Mouse (Mus musculus): ENCODE measurements at regions not wholly inside any gene's neighbourhood (a gene's known extent, or its start where the extent isn't known, plus 50 kb on each side); places are given as distances from the start of the nearest gene placed in this dataset.

- TF ChIP-seq CTCF (IDR thresholded peaks at IDR 0.05; ENCODE audit: extremely low read depth, insufficient read depth, insufficient read length, insufficient replicate concordance) (no peak), POLR2A (IDR thresholded peaks at IDR 0.05; ENCODE audit: low read depth, low read length) (no peak)
Observed at GRCm38 (mm10) chr16:87250531-87250930, 103.5 kb upstream of the N6amt1 start.

Measured in spleen, adult 2 months (tissue).